16 mouse cellular contexts compared by ENCODE assay signal in the genomic region with DNA sequence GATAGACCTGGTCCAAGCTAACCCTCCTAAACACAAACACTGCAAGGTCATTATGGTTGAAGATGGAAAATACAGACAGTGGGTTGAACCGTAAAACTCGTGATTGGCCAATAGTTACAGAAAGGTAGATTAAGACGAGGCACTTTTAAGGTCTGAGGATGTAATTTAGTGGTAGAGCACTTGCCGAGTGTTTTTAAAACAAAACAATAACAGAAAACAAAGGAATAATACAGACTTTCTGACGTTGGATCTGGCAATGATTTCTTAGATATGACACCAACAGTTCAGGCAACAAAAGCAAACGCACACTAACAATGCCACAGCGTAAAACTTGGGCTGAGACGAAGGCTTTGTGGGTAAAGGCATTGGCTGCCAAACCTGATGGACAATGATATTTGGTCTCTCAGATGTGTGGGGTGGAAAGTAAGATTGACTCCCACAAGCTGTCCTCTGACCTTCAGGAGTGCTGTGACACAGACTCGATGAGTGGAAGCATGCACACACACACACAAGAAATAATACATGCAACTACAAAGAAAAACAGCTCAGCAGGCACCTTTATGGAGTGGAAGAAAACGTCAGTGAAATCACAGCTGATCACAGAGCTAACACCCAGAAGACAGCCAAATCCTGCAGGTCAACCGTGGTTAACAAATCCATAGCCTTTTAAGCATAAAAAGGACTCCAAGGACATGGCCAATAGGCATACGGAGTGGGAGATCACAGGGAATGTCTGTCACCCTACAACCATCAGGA. TPM values are rescaled to one million over a fixed set of nuclear protein-coding genes. Genes with fewer than 3 reads are reported as not detected.
DNase-seq lines count a peak whose midpoint lies in the region; ATAC-seq and TF ChIP-seq lines count a peak whose summit lies in the region.
"Had no signal": no experiment of that assay in that cellular context is flagged by ENCODE, and none has a peak within 500 bp of the region (broad histone marks: within the 10 kb centered on the region; RNA-seq: fewer than 3 reads in every experiment).

No protein-coding gene starts in this region.

- no peak overlapping the region for H3K4me3 ChIP-seq in kidney, embryonic 16.5 days (ENCODE audit: low read length)
- peak overlapping the region in 1 of 3 experiments; percentile 25 for H3K4me3 ChIP-seq in CH12.LX (replicated peaks in 1 of 3; ENCODE audit: low read depth in 2 of 3, low read length in 2 of 3, poor library complexity in 1 of 3)
- H3K4me3 ChIP-seq in brown adipose tissue, adult 24 weeks (ENCODE audit: insufficient read depth, low read depth, low read length), result peak overlapping the region; percentile 27
- H3K4me3 ChIP-seq: embryonic facial prominence, embryonic 12.5 days; limb, embryonic 10.5 days; liver, embryonic 15.5 days had no signal

- no peak for ATAC-seq in kidney, embryonic 16.5 days (ENCODE audit: low FRiP score, low TSS enrichment)
- ATAC-seq: hindbrain, postnatal 0 days had no signal

- no peak overlapping the region for H3K27ac ChIP-seq in kidney, embryonic 16.5 days (ENCODE audit: low read length)
- H3K27ac ChIP-seq in CH12.LX (ENCODE audit: insufficient read depth, low read depth), result peak overlapping the region; percentile 33; the same call in 1 of the 2 replicates
- H3K27ac ChIP-seq in brown adipose tissue, adult 24 weeks (replicated peaks; ENCODE audit: low read depth, low read length), result peak overlapping the region; percentile 28
- H3K27ac ChIP-seq: embryonic facial prominence, embryonic 12.5 days; hindbrain, postnatal 0 days; limb, embryonic 10.5 days; liver, embryonic 15.5 days had no signal

- H3K9me3 ChIP-seq in kidney, embryonic 16.5 days (ENCODE audit: low read length), result no peaks in the 10 kb centered on the region
- no peaks in the 10 kb centered on the region for H3K9me3 ChIP-seq in CH12.LX (replicated peaks; ENCODE audit: low read length)
- H3K9me3 ChIP-seq: embryonic facial prominence, embryonic 12.5 days; limb, embryonic 10.5 days; liver, embryonic 15.5 days had no signal

- TF ChIP-seq CTCF in CH12.LX (conservative IDR thresholded peaks at IDR 0.05 in 1 of 2, IDR thresholded peaks at IDR 0.05 in 1 of 2; ENCODE audit: low read depth in 2 of 2, low read length in 2 of 2), result no peak

- H3K4me1 ChIP-seq in kidney, embryonic 16.5 days (ENCODE audit: insufficient read depth, low read length), result peaks cover 30% of the 10 kb centered on the region
- peaks cover 32 to 87% of the 10 kb centered on the region in 2 experiments for H3K4me1 ChIP-seq in CH12.LX (ENCODE audit: control insufficient read depth in 1 of 2, insufficient read depth in 2 of 2)
- H3K4me1 ChIP-seq in brown adipose tissue, adult 24 weeks (ENCODE audit: control insufficient read depth, insufficient read depth, insufficient read length, low read length), result peaks cover 7% of the 10 kb centered on the region; the same call in 1 of the 2 replicates

- no peak overlapping the region for H3K4me2 ChIP-seq in kidney, embryonic 16.5 days (replicated peaks; ENCODE audit: low read depth, low read length)
- H3K4me2 ChIP-seq in CH12.LX (ENCODE audit: insufficient read depth, low read depth, poor library complexity, severe bottlenecking), result peak overlapping the region; percentile 0; the same call in 1 of the 2 replicates
- H3K4me2 ChIP-seq: embryonic facial prominence, embryonic 12.5 days; liver, embryonic 15.5 days had no signal

- peak; percentile 32 for DNase-seq in adrenal gland, adult 2 months
- DNase-seq in adrenal gland, postnatal 4 days (ENCODE audit: low spot score in 2 of 2), result no peak
- peak; percentile 15 for DNase-seq in kidney, adult 9 months
- no peak for DNase-seq in CH12.LX (ENCODE audit: extremely low read depth)
- DNase-seq in frontal cortex, postnatal 14 days (ENCODE audit: low spot score in 2 of 2), result no peak
- DNase-seq in B cell, adult 2 months, result no peak
- DNase-seq: gastrocnemius, postnatal 14 days; kidney, postnatal 10 days; retina, postnatal 1 day; thymus, postnatal 36 days had no signal

- no peaks in the 10 kb centered on the region for H3K27me3 ChIP-seq in kidney, embryonic 16.5 days (ENCODE audit: insufficient read depth, low read length)
- H3K27me3 ChIP-seq in CH12.LX (replicated peaks), result no peaks in the 10 kb centered on the region
- H3K27me3 ChIP-seq: embryonic facial prominence, embryonic 12.5 days; liver, embryonic 15.5 days had no signal

- no peaks in the 10 kb centered on the region for H3K36me3 ChIP-seq in kidney, embryonic 16.5 days (ENCODE audit: insufficient read depth, low read length)
- H3K36me3 ChIP-seq in CH12.LX (replicated peaks in 1 of 2; ENCODE audit: control insufficient read depth in 1 of 2, insufficient read depth in 1 of 2, low read length in 1 of 2), result peaks cover 1 to 24% of the 10 kb centered on the region in 2 experiments
- H3K36me3 ChIP-seq: embryonic facial prominence, embryonic 12.5 days; limb, embryonic 10.5 days had no signal

- TF ChIP-seq RAD21 in CH12.LX (IDR thresholded peaks at IDR 0.05; ENCODE audit: low read depth, low read length), result no peak

- in situ Hi-C loops in CH12.LX (cut with MboI; ENCODE audit: low pct_ligation_motif_present, low pct_unique_long_range_greater_than_20kb, low sequenced_read_pairs), result no loop called here

- no peak for TF ChIP-seq EP300 in CH12.LX (IDR thresholded peaks at IDR 0.05; ENCODE audit: low read length)

- dilution Hi-C loops in CH12.LX (cut with MboI; ENCODE audit: extremely low pct_ligation_motif_present, extremely low pct_unique_long_range_greater_than_20kb, low sequenced_read_pairs), result no loop called here

- WGBS in kidney, embryonic 16.5 days, result 73% methylated on average over 12 of the region's 12 CpGs

- H3K79me2 ChIP-seq in CH12.LX (replicated peaks; ENCODE audit: control insufficient read depth, extremely low read depth, insufficient read depth, poor library complexity, severe bottlenecking), result peaks cover 26% of the 10 kb centered on the region

- no peak for TF ChIP-seq POLR2A in CH12.LX (IDR thresholded peaks at IDR 0.05; ENCODE audit: low read depth, low read length)

- no peak overlapping the region for H3K9ac ChIP-seq in kidney, embryonic 16.5 days (replicated peaks; ENCODE audit: low read length)
- 0 out of 2 replicates have a peak overlapping the region, but pooled peaks have one; percentile 21 for H3K9ac ChIP-seq in CH12.LX (ENCODE audit: insufficient read depth, low read depth)
- H3K9ac ChIP-seq: embryonic facial prominence, embryonic 12.5 days; liver, embryonic 15.5 days had no signal

TF ChIP-seq in CH12.LX, 34 proteins besides CTCF, POLR2A, EP300 and RAD21:
- TF ChIP-seq CHD1 (IDR thresholded peaks at IDR 0.05; ENCODE audit: low read depth, low read length), result peak; percentile 18; the same call in 1 of the 2 replicates
- TF ChIP-seq HCFC1 (IDR thresholded peaks at IDR 0.05; ENCODE audit: low read depth, low read length), result no peak

RNA-seq across cellular contexts. Expression of a gene that starts 36.8 kb away (rescaled TPM):
- total RNA-seq in adrenal gland, adult 2 months (2021), result 10 to 100 TPM; 41.2 to 51.4 TPM
- 27.8 and 36.4 TPM in 2 replicates for polyA plus RNA-seq in adrenal gland, adult 2 months (2012; rRNA removed)
- total RNA-seq in adrenal gland, postnatal 4 days (2021), result 10 to 100 TPM; 42.4 to 45.9 TPM
- 50.6 and 52.9 TPM in 2 replicates for polyA plus RNA-seq in kidney, embryonic 16.5 days (2015; fragmentation: Nextera tagmentation; extraction: Ambion mirVana)
- total RNA-seq in CH12.LX (2012; rRNA removed), result 29.0 and 30.7 TPM in 2 replicates
- total RNA-seq in CH12.LX (2014; rRNA removed), result 13.5 and 15.5 TPM in 2 replicates
- polyA plus RNA-seq in CH12.LX (2012; ENCODE audit: insufficient read length, low read depth), result 25.2 and 25.4 TPM in 2 replicates
- 6.6 and 7.0 TPM in 2 replicates for polyA plus RNA-seq in brown adipose tissue, adult 24 weeks (2012; ENCODE audit: insufficient read depth, insufficient read length, missing spikeins)

RNA-seq across cellular contexts. Expression of a gene that starts 39.3 kb away (rescaled TPM):
- 10 to 100 TPM; 15.5 to 36.2 TPM for total RNA-seq in adrenal gland, adult 2 months (2021)
- 42.4 and 44.6 TPM in 2 replicates for polyA plus RNA-seq in adrenal gland, adult 2 months (2012; rRNA removed)
- total RNA-seq in adrenal gland, postnatal 4 days (2021), result 10 to 100 TPM; 25.9 to 26.3 TPM
- polyA plus RNA-seq in kidney, embryonic 16.5 days (2015; fragmentation: Nextera tagmentation; extraction: Ambion mirVana), result 14.8 and 15.7 TPM in 2 replicates
- total RNA-seq in CH12.LX (2012; rRNA removed) (20.6 and 23.1 TPM in 2 replicates), CH12.LX (2014; rRNA removed) (27.6 and 33.0 TPM in 2 replicates)
- polyA plus RNA-seq in CH12.LX (2012; ENCODE audit: insufficient read length, low read depth), result 20.8 and 22.7 TPM in 2 replicates
- polyA plus RNA-seq in brown adipose tissue, adult 24 weeks (2012; ENCODE audit: insufficient read depth, insufficient read length, missing spikeins), result 2.3 and 2.4 TPM in 2 replicates

RNA-seq across cellular contexts. Expression of a gene that starts 55.6 kb away (rescaled TPM):
- total RNA-seq in adrenal gland, adult 2 months (2021), result 1 to 10 TPM; 1.0 to 1.1 TPM
- 0.48 and 0.53 TPM in 2 replicates for polyA plus RNA-seq in adrenal gland, adult 2 months (2012; rRNA removed)
- 1 to 10 TPM; 3.1 TPM for total RNA-seq in adrenal gland, postnatal 4 days (2021)
- polyA plus RNA-seq in kidney, embryonic 16.5 days (2015; fragmentation: Nextera tagmentation; extraction: Ambion mirVana), result 3.7 and 4.4 TPM in 2 replicates
- total RNA-seq in CH12.LX (2012; rRNA removed) (1.6 and 2.1 TPM in 2 replicates), CH12.LX (2014; rRNA removed) (0.62 and 0.67 TPM in 2 replicates)
- polyA plus RNA-seq in CH12.LX (2012; ENCODE audit: insufficient read length, low read depth), result 1.2 and 1.4 TPM in 2 replicates
- not detected in 2 replicates for polyA plus RNA-seq in brown adipose tissue, adult 24 weeks (2012; ENCODE audit: insufficient read depth, insufficient read length, missing spikeins)

Comparison
In these comparisons a context has a peak if more than half of its experiments do, and no peak if none do; other contexts are left out.
1. DNase-seq: peak in adrenal gland, adult 2 months (single experiment) and kidney, adult 9 months (single experiment); none in adrenal gland, postnatal 4 days (0 of 2), CH12.LX (single experiment), frontal cortex, postnatal 14 days (0 of 2) and B cell, adult 2 months (0 of 2).